Mouse (Mus musculus) liver, embryonic 13.5 days (tissue): ENCODE measurements at regions not wholly inside any gene's neighbourhood (a gene's known extent, or its start where the extent isn't known, plus 50 kb on each side); places are given as distances from the start of the nearest gene placed in this dataset.

Experiments used
- ATAC-seq: fragments of 200-750 bp; cut with Nextera tagmentation; 2 replicates; pipeline ENCODE4 v1.8.0; 2017; ENCODE audit warnings: low read depth, mild to moderate bottlenecking, moderate number of reproducible peaks, moderate library complexity
- DNase-seq: peaks from one replicate; pipeline ENCODE4 v3.0.0; 2022
- H3K27ac ChIP-seq: fragments of 300-500 bp; sonication (generic); 2 replicates; pipeline ENCODE4 v1.5.1; 2015; ENCODE audit warnings: moderate library complexity, mild to moderate bottlenecking, inconsistent platforms
- H3K27me3 ChIP-seq: fragments of 300-500 bp; sonication (generic); 2 replicates; pipeline ENCODE4 v1.6.1; 2015; ENCODE audit warnings: mild to moderate bottlenecking, inconsistent platforms
- H3K36me3 ChIP-seq: fragments of 300-500 bp; sonication (generic); 2 replicates; pipeline ENCODE4 v1.6.1; 2015; ENCODE audit warnings: mild to moderate bottlenecking, inconsistent platforms
- H3K4me1 ChIP-seq: fragments of 300-500 bp; sonication (generic); replicated peaks from 2 replicates; pipeline ENCODE4 v1.6.1; 2015; ENCODE audit warnings: inconsistent platforms
- H3K4me2 ChIP-seq: fragments of 300-500 bp; sonication (generic); 2 replicates; pipeline ENCODE4 v1.6.1; 2015; ENCODE audit warnings: inconsistent platforms, mild to moderate bottlenecking, moderate library complexity
- H3K4me3 ChIP-seq: fragments of 300-500 bp; sonication (generic); replicated peaks from 2 replicates; pipeline ENCODE4 v1.5.1; 2015; ENCODE audit warnings: mild to moderate bottlenecking, inconsistent platforms
- H3K9ac ChIP-seq: fragments of 300-500 bp; sonication (generic); 2 replicates; pipeline ENCODE4 v1.6.1; 2015; ENCODE audit warnings: mild to moderate bottlenecking, inconsistent platforms
- H3K9me3 ChIP-seq: fragments of 300-500 bp; sonication (generic); replicated peaks from 2 replicates; pipeline ENCODE4 v1.6.1; 2016; ENCODE audit warnings: inconsistent platforms
- WGBS: fragments of 180-500 bp; shearing (Covaris S2); methylation state at CpG from one replicate; pipeline ENCODE4 v1.1.7; 2015; ENCODE audit not compliant: insufficient replicate concordance; 5-methylcytosine and 5-hydroxymethylcytosine counted together

DNA sequence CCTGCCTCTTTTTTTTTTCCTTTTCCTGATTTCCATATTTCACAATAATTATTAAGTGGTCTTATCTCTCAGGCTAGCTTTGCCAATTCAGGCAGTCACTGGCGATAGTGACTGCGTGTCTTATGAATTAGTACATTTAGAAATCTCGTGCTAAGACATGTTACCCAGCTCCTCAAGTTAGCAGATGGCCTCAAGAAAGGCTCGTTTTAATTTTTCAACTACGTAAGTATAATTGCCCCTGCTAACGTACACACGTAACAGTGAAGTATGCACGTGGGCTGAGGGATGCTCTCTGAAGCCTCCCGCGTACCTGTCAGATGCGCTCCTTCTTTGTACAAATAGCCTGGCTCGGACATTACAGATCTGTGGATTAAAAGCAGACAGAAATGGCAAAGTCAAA, 366.8 kb downstream of the Vrk1 start:
- no peak overlapping the region for H3K9ac ChIP-seq
- no peak overlapping the region for H3K4me2 ChIP-seq
- H3K4me3 ChIP-seq, result no peak overlapping the region
- H3K27me3 ChIP-seq, result peaks cover 11% of the 10 kb centered on the region; the same call in 1 of the 2 replicates
- DNase-seq (no peak), ATAC-seq (no peak)
- H3K36me3 ChIP-seq, result no peaks in the 10 kb centered on the region
- H3K9me3 ChIP-seq, result no peaks in the 10 kb centered on the region
- 79% methylated on average over 12 of the region's 12 CpGs for WGBS
- no peak overlapping the region for H3K27ac ChIP-seq
- no peaks in the 10 kb centered on the region for H3K4me1 ChIP-seq

DNA sequence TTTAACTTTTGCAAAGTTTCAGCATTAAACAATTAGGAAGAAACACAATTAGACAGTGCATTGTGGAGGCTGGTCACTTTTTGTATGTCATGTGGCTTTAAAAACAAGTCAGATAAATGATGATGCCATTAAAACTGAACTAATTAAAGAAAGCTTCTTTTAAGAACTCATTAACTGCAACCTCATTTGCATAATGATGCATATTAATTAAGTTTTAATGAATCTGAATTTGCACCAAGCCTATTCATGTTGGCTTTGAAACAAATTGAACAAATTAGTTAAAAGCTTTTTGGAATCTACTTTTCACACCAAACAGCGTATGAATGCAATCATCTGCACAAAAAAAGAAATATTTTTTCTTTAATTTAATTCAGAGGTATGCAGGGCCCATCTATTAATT, 367.3 kb downstream of the Vrk1 start:
- WGBS, result 58% methylated on average over 1 of the region's 1 CpGs
- no peaks in the 10 kb centered on the region for H3K4me1 ChIP-seq

DNA sequence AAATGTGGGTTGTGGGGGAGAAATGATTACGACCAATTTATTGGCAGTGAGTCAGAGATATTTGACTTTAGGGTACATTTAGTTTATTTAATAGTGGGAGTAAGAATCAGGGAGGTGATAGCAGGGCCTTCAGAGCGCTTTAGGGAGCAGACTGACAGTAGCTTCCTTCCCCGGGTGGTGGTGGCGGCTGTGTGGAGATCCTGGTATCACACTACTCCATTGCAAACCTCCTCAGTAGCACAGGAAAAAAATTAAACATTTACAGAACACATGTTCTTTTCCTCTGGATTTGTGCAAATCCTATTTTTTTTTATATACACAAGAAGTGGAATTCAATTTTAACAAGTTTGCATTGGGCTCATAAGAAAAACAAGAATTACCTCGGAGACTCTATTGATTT, 367.7 kb downstream of the Vrk1 start:
- 55% methylated on average over 5 of the region's 5 CpGs for WGBS
- Histone ChIP-seq H3K9me3 (no peaks in the 10 kb centered on the region), H3K4me2 (no peak overlapping the region), H3K27ac (no peak overlapping the region), H3K4me3 (no peak overlapping the region), H3K9ac (no peak overlapping the region), H3K27me3 (peaks cover 11% of the 10 kb centered on the region; the same call in 1 of the 2 replicates), H3K36me3 (no peaks in the 10 kb centered on the region), H3K4me1 (no peaks in the 10 kb centered on the region)
- ATAC-seq (no peak), DNase-seq (no peak)

More for the DNA sequence above, 367.3 kb downstream of the Vrk1 start:
- Histone ChIP-seq H3K36me3 (no peaks in the 10 kb centered on the region), H3K27ac (no peak overlapping the region), H3K4me2 (no peak overlapping the region), H3K4me3 (no peak overlapping the region), H3K9ac (no peak overlapping the region), H3K27me3 (peaks cover 11% of the 10 kb centered on the region; the same call in 1 of the 2 replicates), H3K9me3 (no peaks in the 10 kb centered on the region)
- ATAC-seq (no peak), DNase-seq (no peak)

DNA sequence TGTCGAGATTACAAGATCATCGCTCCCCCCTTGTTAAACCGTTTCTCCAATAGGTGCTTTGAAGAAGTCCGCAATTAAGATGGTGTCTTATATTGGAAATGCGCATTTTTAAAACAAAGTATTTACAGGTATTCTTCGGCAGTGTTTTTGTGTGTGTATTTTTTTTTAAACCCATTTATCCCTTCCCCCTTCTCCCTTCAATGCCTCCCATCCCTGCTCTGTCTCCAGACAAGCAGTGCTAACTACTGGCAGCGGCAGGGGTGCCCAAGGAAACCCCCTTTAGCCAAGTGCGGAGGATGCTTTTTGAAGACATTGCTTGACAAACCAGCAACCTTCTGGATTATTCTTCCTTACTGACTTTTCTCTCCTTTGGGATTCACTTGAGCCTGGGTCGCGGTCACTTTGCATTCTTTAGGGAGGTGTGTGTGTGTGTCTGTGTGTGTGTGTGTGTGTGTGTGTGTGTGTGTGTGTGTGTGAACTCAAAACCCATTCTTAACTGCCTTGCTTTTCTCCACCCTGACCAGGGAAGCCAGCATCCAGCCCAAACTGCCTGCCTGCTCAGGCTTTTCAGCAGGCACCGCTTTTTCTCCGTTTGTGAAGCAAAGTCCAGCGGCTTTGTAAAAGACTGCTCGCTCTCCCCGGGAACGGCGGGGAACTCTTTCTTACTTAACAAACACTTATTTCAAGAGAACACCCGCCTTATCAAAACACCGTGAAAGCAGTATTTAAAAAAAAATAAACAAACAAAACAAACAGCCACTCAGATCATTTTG, 368.5 kb downstream of the Vrk1 start:
- Histone ChIP-seq H3K9ac (no peak overlapping the region), H3K27ac (no peak overlapping the region), H3K27me3 (peaks cover 11% of the 10 kb centered on the region; the same call in 1 of the 2 replicates), H3K4me2 (peak overlapping the region; percentile 46), H3K4me3 (no peak overlapping the region), H3K9me3 (no peaks in the 10 kb centered on the region), H3K4me1 (no peaks in the 10 kb centered on the region), H3K36me3 (no peaks in the 10 kb centered on the region)
- WGBS, result 27% methylated on average over 19 of the region's 19 CpGs
- no peak for ATAC-seq
- DNase-seq, result no peak

DNA sequence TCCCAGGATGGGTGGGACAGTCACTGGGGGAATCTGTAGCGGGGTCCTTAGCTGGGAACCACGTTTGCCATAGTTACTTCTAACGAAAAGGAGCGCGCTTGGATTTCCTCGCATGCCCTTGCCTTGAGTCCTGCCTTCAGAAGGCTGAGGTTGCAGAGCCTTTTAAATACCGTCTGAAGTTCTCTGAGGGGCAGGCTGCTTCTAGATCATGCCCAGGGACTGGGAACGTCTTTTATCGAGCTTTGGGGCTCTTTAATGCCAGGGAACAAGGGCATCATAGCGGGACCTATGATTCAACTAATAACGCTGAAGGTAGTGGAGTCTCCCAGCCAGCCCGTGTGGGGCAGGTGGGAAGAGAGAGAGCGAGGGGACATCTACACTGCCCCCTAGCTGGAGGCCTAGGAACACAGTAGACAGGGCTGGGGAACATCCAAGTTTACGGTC, 369.1 kb downstream of the Vrk1 start:
- DNase-seq, result no peak

DNA sequence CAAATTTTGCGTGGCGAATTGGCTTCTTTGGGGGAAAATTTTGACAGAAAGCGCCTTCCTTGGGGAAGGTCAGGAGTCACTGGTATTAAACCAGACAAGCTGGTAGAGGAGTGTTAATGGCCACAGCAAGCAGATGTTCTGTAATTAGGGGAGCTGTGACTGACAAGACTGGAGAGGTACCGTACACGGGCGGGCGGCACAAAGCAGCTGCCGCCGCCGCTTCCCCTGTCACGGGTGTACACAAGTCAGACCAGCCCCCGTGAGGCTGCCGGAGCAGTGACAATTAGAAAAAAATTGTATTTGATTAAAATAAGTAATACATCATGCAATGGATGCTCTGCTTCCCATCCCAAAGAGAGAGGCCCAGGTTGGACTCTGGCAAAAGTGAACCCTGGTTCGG, 369.8 kb downstream of the Vrk1 start:
- 71% methylated on average over 14 of the region's 14 CpGs for WGBS
- no peak overlapping the region for H3K9ac ChIP-seq
- H3K9me3 ChIP-seq, result no peaks in the 10 kb centered on the region
- peaks cover 11% of the 10 kb centered on the region; the same call in 1 of the 2 replicates for H3K27me3 ChIP-seq
- no peak overlapping the region for H3K4me3 ChIP-seq
- no peaks in the 10 kb centered on the region for H3K36me3 ChIP-seq
- no peak for DNase-seq
- no peak overlapping the region for H3K27ac ChIP-seq
- H3K4me2 ChIP-seq, result no peak overlapping the region
- no peaks in the 10 kb centered on the region for H3K4me1 ChIP-seq
- ATAC-seq, result no peak

More for the DNA sequence above, 369.1 kb downstream of the Vrk1 start:
- Histone ChIP-seq H3K9me3 (no peaks in the 10 kb centered on the region), H3K27me3 (peaks cover 11% of the 10 kb centered on the region; the same call in 1 of the 2 replicates), H3K4me1 (no peaks in the 10 kb centered on the region), H3K36me3 (no peaks in the 10 kb centered on the region), H3K4me3 (no peak overlapping the region), H3K9ac (no peak overlapping the region), H3K4me2 (peak overlapping the region; percentile 46), H3K27ac (no peak overlapping the region)
- 6% methylated on average over 14 of the region's 14 CpGs for WGBS
- ATAC-seq, result no peak

DNA sequence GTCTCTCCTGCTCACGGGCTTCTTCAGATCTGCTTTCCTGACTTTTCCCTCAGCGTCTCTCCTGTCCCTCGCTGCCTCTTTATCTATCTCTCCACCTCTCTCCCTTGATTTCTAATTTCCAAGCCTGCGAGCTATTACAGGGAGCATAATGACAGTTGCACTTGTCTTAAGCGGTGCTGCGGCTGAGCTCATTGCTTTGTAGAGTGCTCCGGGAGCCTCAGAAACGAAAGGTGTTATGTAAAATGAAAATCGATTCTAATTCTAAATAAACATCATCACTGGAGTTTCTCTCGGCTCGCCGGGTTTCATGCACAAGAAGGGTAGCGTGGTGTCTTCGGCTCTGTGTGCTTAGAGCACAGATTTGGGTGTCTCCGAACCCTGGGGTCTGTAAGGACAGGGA, 371.8 kb downstream of the Vrk1 start:
- Histone ChIP-seq H3K27me3 (peaks cover 11% of the 10 kb centered on the region; the same call in 1 of the 2 replicates), H3K27ac (no peak overlapping the region), H3K4me2 (no peak overlapping the region), H3K4me1 (no peaks in the 10 kb centered on the region), H3K36me3 (no peaks in the 10 kb centered on the region), H3K9me3 (no peaks in the 10 kb centered on the region), H3K4me3 (no peak overlapping the region), H3K9ac (no peak overlapping the region)
- 74% methylated on average over 15 of the region's 15 CpGs for WGBS
- DNase-seq (no peak), ATAC-seq (no peak)

DNA sequence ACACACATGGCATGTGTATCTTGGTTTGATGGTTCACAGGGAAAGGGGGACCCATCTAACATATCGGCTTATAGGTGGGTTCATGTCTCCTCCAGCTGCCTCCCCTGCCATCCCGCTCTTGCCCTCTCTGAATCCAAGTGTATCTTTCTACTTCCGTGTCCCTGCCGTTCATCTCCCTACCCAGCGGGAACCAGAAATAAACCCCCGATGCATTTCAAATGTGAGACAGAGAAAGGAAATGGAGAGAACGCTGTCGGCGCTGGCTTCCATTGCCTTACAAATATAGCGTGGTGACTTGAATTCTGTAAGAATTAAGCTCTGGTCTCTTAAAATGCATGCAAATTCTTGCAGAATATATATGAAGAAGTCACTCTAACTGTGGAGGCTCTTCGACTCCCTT, 379.2 kb downstream of the Vrk1 start:
- WGBS, result 78% methylated on average over 11 of the region's 11 CpGs

DNA sequence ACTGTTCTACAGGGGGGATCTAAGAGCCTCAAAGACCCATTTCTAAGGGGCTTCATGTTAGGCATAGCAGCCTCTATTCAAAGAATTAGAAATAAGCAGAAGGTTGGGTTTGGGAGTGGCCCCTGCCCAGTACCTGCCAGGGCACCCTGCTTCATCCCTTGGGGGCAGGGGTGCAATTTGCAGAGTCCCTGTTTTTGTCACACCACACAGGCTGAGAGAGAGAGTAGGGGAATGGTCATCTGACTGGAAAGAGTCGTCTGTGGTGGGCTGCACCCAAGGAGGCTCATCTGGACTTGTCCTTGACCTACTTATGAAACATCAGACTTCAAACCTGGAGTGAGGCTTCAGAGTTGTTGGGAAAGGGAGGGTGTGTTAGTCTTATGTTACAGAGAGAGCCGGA, 382.3 kb downstream of the Vrk1 start:
- ATAC-seq, result no peak
- Histone ChIP-seq H3K27me3 (no peaks in the 10 kb centered on the region), H3K27ac (no peak overlapping the region), H3K4me3 (no peak overlapping the region), H3K9me3 (no peaks in the 10 kb centered on the region), H3K36me3 (no peaks in the 10 kb centered on the region), H3K4me1 (no peaks in the 10 kb centered on the region), H3K4me2 (no peak overlapping the region), H3K9ac (no peak overlapping the region)
- DNase-seq, result no peak
- 61% methylated on average over 2 of the region's 2 CpGs for whole genome bisulfite sequencing

More for the DNA sequence above, 379.2 kb downstream of the Vrk1 start:
- no peak overlapping the region for H3K27ac ChIP-seq
- no peak overlapping the region for H3K4me2 ChIP-seq
- DNase-seq (no peak), ATAC-seq (no peak)
- no peak overlapping the region for H3K4me3 ChIP-seq
- no peaks in the 10 kb centered on the region for H3K4me1 ChIP-seq
- H3K27me3 ChIP-seq, result no peaks in the 10 kb centered on the region
- no peaks in the 10 kb centered on the region for H3K9me3 ChIP-seq
- no peaks in the 10 kb centered on the region for H3K36me3 ChIP-seq
- H3K9ac ChIP-seq, result no peak overlapping the region

DNA sequence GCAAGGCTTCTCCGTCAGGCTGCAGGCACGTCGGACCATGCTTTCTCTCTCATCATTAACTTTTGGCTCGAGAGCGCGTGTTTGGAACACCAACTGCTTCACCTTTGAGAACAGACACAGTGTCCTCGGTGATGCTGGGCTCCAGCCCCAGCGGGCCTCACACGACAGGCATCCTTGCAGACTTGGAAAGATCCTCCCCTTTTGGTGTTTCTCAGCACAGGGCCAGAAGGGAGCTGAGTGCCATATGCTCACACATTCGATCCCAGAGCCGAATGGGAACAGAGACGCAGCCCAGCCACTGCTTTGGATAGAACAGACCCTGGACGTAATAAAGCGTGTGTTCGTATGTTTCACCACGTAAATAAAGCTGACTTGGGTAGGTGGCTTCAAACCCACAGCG, 389.1 kb downstream of the Vrk1 start:
- Histone ChIP-seq H3K9ac (no peak overlapping the region), H3K36me3 (no peaks in the 10 kb centered on the region), H3K4me1 (no peaks in the 10 kb centered on the region), H3K4me2 (no peak overlapping the region), H3K27ac (no peak overlapping the region), H3K4me3 (no peak overlapping the region), H3K27me3 (no peaks in the 10 kb centered on the region), H3K9me3 (no peaks in the 10 kb centered on the region; the same call in 1 of the 2 replicates)
- no peak for ATAC-seq
- whole genome bisulfite sequencing, result 77% methylated on average over 17 of the region's 17 CpGs
- DNase-seq, result no peak

DNA sequence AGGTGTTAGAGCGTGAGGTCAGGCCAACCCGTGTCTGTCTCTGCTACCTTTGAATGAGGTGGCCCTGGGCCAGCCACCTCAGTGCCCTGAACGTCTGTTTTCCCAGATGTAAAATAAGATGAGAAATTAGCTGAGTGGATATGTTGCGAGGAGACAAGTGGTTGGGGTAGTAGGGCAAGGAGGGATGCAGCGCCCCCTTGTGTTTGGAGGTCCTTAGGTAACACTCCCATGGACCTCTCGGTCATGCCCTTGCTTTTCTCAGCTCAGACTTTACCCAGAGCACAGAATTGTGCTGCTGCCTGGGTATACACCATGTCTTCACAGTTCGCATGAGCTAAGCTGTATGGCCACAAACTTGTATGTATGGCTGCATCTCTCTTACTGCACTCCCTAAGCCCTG, 401.0 kb downstream of the Vrk1 start:
- Histone ChIP-seq H3K27ac (no peak overlapping the region), H3K36me3 (no peaks in the 10 kb centered on the region), H3K4me1 (no peaks in the 10 kb centered on the region), H3K9me3 (peaks cover 29% of the 10 kb centered on the region), H3K4me3 (no peak overlapping the region), H3K27me3 (no peaks in the 10 kb centered on the region), H3K9ac (no peak overlapping the region), H3K4me2 (no peak overlapping the region)
- ATAC-seq, result no peak
- WGBS, result 70% methylated on average over 7 of the region's 7 CpGs
- no peak for DNase-seq

DNA sequence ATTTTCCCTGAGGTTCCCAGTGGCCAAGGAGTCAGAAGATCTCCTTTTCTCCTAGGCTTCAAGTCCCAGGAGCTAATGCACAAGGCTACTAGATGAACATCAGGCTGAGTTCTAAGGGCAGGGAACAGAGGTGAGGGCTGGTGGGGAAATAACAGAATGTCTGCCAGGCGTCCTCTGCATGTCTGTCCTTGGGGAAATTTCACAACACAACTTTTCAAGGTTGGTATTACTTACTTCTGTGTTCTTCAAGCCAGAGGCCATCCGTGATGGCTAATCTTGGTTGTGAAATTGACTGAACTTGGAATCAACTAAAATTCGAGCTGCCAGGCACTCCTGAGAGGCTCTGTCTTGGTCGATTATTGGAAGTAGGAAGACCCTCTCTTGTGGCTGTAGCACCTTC, 416.6 kb downstream of the Vrk1 start:
- no peaks in the 10 kb centered on the region for H3K36me3 ChIP-seq
- WGBS, result 58% methylated on average over 4 of the region's 4 CpGs

More for the DNA sequence above, 416.6 kb downstream of the Vrk1 start:
- H3K9me3 ChIP-seq, result peaks cover 8% of the 10 kb centered on the region
- ATAC-seq (no peak), DNase-seq (no peak)
- no peak overlapping the region for H3K4me3 ChIP-seq
- H3K4me2 ChIP-seq, result no peak overlapping the region
- H3K4me1 ChIP-seq, result no peaks in the 10 kb centered on the region
- no peak overlapping the region for H3K27ac ChIP-seq
- H3K27me3 ChIP-seq, result no peaks in the 10 kb centered on the region
- H3K9ac ChIP-seq, result no peak overlapping the region
